Mouse (Mus musculus): ENCODE results near the gene Arhgef17. TPM values are rescaled to one million over a fixed set of nuclear protein-coding genes. Genes with fewer than 3 reads are reported as not detected.

The Arhgef17 gene
- polyA plus RNA-seq, 1 experiment from 2014 or later: 8.2 TPM

DNA sequence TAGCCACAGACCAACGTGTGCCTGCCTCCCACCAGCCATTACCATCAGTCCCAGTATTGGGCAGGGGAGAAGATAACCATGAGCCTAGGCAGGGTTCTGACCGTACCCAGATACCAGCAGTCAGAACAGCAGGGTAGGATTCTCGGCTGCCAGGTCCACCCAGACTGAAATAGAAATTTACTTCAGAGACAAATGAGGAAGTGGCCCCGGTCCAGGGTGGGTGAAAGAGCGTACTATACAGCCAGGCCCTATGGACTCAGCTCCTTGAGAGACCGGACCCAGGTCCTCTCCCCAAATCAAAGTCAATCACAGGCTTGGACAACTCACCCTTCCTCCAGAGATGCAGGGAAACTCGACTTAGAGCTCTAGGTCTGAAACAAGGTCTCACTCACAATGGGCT is 29.2 kb upstream of the Arhgef17 start:
- Histone ChIP-seq H3K4me1 (replicated peaks) (0 out of 2 replicates have a peak, but pooled peaks cover 7% of the 10 kb centered on the region), H3K36me3 (no peaks in the 10 kb centered on the region), H3K27ac (no peak overlapping the region), H3K27me3 (ENCODE audit: insufficient read depth, poor library complexity, severe bottlenecking) (no peaks in the 10 kb centered on the region), H3K4me3 (no peak overlapping the region), H3K9me3 (0 out of 2 replicates have a peak, but pooled peaks cover 2% of the 10 kb centered on the region)
- 81% methylated on average over 7 of the region's 7 CpGs for WGBS
- DNase-seq (ENCODE audit: low spot score): no peak

DNA sequence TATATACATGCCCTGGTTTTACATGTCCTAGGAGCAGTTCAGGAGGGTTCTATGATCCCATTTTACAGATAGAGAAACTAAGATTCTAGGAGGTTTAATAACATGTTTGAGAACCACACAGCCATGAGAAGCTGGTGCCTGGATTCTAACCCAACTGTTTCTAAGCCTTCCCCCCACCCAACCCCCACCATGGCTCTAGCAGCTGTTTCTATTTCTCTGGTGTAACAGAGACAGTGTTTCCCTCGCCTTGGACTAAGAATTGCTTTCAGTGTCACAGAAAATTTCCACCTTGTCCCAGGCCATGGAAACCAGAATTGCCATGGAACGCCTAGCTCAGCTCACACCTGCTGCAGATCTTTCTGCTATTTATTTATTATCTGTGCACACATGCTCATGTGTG is 28.6 kb upstream of the Arhgef17 start:
- H3K4me1 ChIP-seq (replicated peaks): 0 out of 2 replicates have a peak, but pooled peaks cover 7% of the 10 kb centered on the region
- WGBS: 75% methylated on average over 2 of the region's 2 CpGs

DNA sequence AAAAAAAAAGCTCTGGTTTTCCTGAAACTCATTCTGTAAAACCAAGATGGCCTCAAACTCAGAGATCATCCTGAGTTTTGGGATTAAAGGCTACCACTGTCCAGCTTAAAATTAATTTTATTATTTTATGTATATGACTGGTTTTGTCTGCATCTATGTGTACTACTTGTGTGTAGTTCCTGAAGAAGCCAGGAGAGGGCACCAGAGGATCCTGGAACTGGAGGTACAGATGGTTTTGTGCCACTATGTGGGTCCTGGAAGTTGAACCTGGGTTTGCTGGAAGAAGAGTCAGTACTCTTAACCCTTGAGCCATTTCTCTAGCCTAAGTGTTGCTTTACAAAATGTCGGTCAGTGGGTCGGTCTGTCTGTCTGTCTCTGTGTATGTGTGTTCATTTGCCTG is 26.5 kb upstream of the Arhgef17 start:
- Histone ChIP-seq H3K4me1 (replicated peaks) (0 out of 2 replicates have a peak, but pooled peaks cover 1% of the 10 kb centered on the region), H3K9me3 (0 out of 2 replicates have a peak, but pooled peaks cover 2% of the 10 kb centered on the region), H3K27ac (no peak overlapping the region), H3K36me3 (no peaks in the 10 kb centered on the region), H3K4me3 (no peak overlapping the region), H3K27me3 (ENCODE audit: insufficient read depth, poor library complexity, severe bottlenecking) (no peaks in the 10 kb centered on the region)
- no peak for DNase-seq (ENCODE audit: low spot score)
- WGBS: 95% methylated on average over 2 of the region's 2 CpGs

More for the DNA sequence above, 28.6 kb upstream of the Arhgef17 start:
- Histone ChIP-seq H3K27ac (no peak overlapping the region), H3K36me3 (no peaks in the 10 kb centered on the region), H3K9me3 (0 out of 2 replicates have a peak, but pooled peaks cover 2% of the 10 kb centered on the region), H3K27me3 (ENCODE audit: insufficient read depth, poor library complexity, severe bottlenecking) (no peaks in the 10 kb centered on the region), H3K4me3 (no peak overlapping the region)
- DNase-seq (ENCODE audit: low spot score): no peak

DNA sequence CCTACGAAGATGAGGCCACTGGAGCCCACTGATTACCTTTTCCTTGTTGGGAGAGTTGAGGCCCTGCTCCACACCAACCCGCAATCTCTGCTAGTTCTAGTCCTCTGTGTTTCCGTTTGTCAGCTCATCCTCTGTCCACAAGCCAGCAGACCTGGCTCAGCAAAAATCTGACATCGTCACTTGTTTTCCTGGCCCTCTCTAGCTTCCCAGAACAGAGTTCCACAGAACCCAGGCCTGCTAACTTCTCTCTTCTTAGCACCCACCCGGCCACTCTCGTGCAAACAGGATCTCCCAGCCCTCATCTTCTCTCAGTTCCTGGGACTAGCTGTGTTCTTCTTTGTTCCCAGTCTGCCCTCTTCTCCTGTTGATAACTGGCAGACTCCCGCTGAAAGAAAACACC is 20.8 kb upstream of the Arhgef17 start:
- Histone ChIP-seq H3K4me3 (no peak overlapping the region), H3K4me1 (replicated peaks) (peaks cover 20% of the 10 kb centered on the region; the same call in 1 of the 2 replicates), H3K27me3 (ENCODE audit: insufficient read depth, poor library complexity, severe bottlenecking) (no peaks in the 10 kb centered on the region; the same call in 1 of the 2 replicates), H3K9me3 (no peaks in the 10 kb centered on the region), H3K36me3 (no peaks in the 10 kb centered on the region), H3K27ac (0 out of 2 replicates have a peak overlapping the region, but pooled peaks have one; percentile 35)
- 82% methylated on average over 7 of the region's 7 CpGs for WGBS
- DNase-seq (ENCODE audit: low spot score): no peak

DNA sequence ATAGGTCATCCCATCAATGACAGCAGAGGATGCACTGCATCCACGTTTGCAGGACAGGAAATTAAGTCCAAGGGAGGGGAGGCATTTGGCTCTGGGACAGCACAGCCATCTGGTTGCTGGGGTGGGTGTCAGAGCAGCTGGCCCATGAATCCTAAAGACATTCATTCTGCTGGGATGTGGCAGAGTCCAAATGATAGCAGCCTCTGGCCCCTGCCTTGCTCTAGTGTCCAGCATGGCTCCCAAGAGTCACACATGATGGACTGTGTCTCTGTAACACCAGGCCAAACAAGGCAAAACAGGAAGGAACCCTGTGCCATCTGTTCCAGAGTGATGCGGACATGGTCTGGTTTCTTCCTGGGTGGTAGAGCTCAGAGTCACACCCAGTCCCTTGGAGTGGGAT is 20.0 kb upstream of the Arhgef17 start:
- H3K4me1 ChIP-seq (replicated peaks): peaks cover 27% of the 10 kb centered on the region
- H3K27me3 ChIP-seq (ENCODE audit: insufficient read depth, poor library complexity, severe bottlenecking): no peaks in the 10 kb centered on the region; the same call in 1 of the 2 replicates
- no peak overlapping the region for H3K4me3 ChIP-seq
- no peaks in the 10 kb centered on the region for H3K9me3 ChIP-seq
- DNase-seq (ENCODE audit: low spot score): no peak
- H3K36me3 ChIP-seq: no peaks in the 10 kb centered on the region
- H3K27ac ChIP-seq: no peak overlapping the region
- WGBS: 68% methylated on average over 2 of the region's 2 CpGs

DNA sequence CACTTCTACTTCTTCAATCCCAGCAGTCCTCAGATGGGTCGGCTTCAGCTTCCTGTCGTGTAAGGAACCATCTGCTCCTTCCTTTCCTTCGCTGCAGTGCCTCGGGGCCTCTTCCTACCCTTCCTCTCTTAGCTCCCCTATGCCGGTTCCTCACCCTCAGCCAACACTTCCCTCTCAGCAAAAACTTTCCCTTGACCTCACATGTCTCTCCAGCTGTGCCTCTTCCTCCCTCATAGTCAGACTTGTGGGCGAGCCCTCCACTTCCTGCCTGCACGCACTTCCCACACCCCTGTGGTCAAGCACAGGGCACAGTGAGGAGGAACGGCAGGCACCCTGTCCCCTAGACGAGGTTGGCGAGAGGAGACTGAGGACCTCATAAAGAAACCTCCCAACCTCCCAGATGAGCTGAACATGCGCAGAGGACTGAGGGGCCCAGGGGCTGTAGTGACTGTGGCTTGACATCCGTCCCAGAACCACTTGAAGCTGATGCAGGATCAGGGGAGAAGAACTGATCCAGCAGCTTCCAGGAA is 18.6 kb upstream of the Arhgef17 start:
- Histone ChIP-seq H3K36me3 (no peaks in the 10 kb centered on the region), H3K4me3 (no peak overlapping the region), H3K4me1 (replicated peaks) (peaks cover 34% of the 10 kb centered on the region), H3K9me3 (no peaks in the 10 kb centered on the region), H3K27ac (peak overlapping the region; percentile 60), H3K27me3 (ENCODE audit: insufficient read depth, poor library complexity, severe bottlenecking) (no peaks in the 10 kb centered on the region; the same call in 1 of the 2 replicates)
- DNase-seq (ENCODE audit: low spot score): no peak
- WGBS: 66% methylated on average over 12 of the region's 12 CpGs

DNA sequence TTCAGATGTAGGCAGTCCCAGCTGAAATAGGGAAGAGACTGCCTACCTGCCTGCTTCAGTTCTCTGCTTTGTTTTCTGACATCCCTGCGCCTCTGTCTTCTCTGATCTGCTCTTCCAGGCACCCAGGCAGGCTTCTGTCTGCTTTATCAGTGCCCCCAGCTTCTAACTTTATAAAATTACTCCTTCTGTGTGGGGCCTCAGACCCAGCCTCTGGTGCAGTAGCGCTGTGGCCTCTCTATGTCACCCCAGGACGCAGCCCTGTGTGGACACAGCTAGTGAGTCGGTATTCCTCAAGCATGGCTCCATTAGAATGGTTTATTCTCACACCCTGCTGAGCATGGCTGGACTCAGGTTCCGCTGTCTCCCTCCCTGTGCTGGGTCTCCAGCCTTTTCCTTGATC is 18.1 kb upstream of the Arhgef17 start:
- no peaks in the 10 kb centered on the region for H3K36me3 ChIP-seq
- H3K9me3 ChIP-seq: no peaks in the 10 kb centered on the region
- H3K4me3 ChIP-seq: no peak overlapping the region
- DNase-seq (ENCODE audit: low spot score): no peak
- H3K27me3 ChIP-seq (ENCODE audit: insufficient read depth, poor library complexity, severe bottlenecking): no peaks in the 10 kb centered on the region; the same call in 1 of the 2 replicates
- H3K4me1 ChIP-seq (replicated peaks): peaks cover 34% of the 10 kb centered on the region
- H3K27ac ChIP-seq: peak overlapping the region; percentile 60; the same call in 1 of the 2 replicates
- 60% methylated on average over 5 of the region's 5 CpGs for WGBS

DNA sequence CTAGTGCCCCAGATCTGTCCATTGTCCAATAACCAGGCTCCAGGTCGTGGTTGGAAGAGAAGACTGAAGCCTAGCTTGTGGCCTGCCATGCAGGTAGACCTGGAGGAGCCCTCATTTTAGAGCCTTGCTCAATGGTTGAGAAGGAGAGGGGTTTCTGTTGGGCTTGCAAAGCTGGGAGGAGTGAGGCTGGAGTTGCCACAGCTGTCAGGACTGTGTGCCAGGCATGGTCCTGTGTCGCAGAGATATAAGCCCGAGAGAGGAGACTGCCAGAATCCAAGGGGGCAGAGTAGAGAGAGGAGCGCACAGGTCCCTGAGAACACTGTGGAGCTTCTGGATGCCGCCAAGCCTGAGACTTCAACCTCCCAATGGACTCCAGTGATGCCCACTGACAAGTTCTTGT is 12.8 kb upstream of the Arhgef17 start:
- H3K27ac ChIP-seq: 0 out of 2 replicates have a peak overlapping the region, but pooled peaks have one; percentile 73
- WGBS: 89% methylated on average over 5 of the region's 5 CpGs
- peaks cover 8% of the 10 kb centered on the region; the same call in 1 of the 2 replicates for H3K27me3 ChIP-seq (ENCODE audit: insufficient read depth, poor library complexity, severe bottlenecking)
- H3K4me1 ChIP-seq (replicated peaks): peaks cover 49% of the 10 kb centered on the region
- no peak overlapping the region for H3K4me3 ChIP-seq
- DNase-seq (ENCODE audit: low spot score): no peak
- no peaks in the 10 kb centered on the region for H3K9me3 ChIP-seq
- H3K36me3 ChIP-seq: no peaks in the 10 kb centered on the region

DNA sequence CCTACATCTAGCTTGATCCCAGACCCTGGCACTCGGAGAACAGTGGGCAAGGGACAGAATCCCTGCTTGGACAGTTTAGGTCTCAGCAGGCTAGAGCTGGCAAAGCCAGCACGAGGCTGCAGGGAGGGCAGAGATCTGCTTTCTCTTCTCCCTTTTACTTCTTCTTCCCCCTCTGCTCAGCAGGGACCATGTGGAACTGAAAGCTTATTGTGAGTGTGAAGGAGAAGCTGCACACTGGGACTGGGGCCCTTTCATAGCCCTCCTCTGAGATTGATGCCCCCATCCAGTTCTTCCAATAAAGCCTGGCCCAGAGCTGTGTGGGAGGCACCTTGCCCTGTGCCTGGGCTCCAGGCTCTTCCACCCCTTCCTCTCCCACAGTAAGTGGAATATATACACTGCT is 12.4 kb upstream of the Arhgef17 start:
- no peaks in the 10 kb centered on the region for H3K36me3 ChIP-seq
- peak overlapping the region; percentile 73; the same call in 1 of the 2 replicates for H3K27ac ChIP-seq

DNA sequence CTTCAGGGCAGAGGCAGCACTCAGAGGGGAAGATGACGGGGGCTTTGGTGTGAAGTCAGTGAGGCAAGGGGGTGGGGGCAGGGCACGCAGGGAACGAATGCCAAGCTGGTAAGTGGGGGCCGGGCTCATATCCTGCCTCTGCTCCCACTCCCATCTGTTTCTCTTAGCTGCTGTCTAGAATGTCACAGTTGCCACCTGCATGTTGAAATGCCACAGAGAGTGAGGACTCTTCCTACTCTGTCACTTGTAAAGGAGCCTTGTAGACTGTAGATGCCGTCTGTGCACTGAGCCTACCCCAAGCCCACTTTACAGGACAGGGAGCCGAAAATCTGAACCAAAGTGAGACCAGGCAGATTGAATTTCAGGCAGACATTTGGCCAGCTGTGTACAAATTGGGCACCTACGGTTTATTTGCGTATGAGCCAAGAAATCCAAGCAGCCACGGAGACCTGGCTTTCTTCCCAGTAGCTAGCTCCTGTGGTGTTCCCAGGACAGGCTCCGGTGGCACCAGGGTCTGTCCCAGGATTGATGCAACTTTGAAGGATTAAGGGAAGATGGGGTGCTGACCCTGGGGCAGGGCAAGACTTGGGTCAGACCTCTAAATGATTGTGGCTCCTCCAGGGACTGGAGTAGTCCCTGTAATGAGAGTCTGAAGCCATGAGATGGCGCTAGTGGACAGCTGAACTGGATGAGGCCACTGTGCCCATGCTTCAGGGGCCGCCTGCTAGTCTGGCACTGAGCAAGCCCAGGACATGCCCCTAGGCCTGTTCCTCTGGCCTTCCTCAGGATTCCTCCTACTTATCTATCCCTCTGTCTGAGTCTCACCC is 11.1 kb upstream of the Arhgef17 start:
- no peaks in the 10 kb centered on the region for H3K36me3 ChIP-seq
- no peaks in the 10 kb centered on the region for H3K9me3 ChIP-seq
- H3K27ac ChIP-seq: peak overlapping the region; percentile 73
- DNase-seq (ENCODE audit: low spot score): peak; percentile 74
- H3K4me3 ChIP-seq: no peak overlapping the region
- WGBS: 54% methylated on average over 12 of the region's 12 CpGs
- H3K27me3 ChIP-seq (ENCODE audit: insufficient read depth, poor library complexity, severe bottlenecking): peaks cover 8% of the 10 kb centered on the region; the same call in 1 of the 2 replicates
- peaks cover 49% of the 10 kb centered on the region for H3K4me1 ChIP-seq (replicated peaks)

More for the DNA sequence above, 12.4 kb upstream of the Arhgef17 start:
- Histone ChIP-seq H3K9me3 (no peaks in the 10 kb centered on the region), H3K27me3 (ENCODE audit: insufficient read depth, poor library complexity, severe bottlenecking) (peaks cover 8% of the 10 kb centered on the region; the same call in 1 of the 2 replicates), H3K4me1 (replicated peaks) (peaks cover 49% of the 10 kb centered on the region), H3K4me3 (no peak overlapping the region)
- no peak for DNase-seq (ENCODE audit: low spot score)
- WGBS: 56% methylated on average over 2 of the region's 2 CpGs

DNA sequence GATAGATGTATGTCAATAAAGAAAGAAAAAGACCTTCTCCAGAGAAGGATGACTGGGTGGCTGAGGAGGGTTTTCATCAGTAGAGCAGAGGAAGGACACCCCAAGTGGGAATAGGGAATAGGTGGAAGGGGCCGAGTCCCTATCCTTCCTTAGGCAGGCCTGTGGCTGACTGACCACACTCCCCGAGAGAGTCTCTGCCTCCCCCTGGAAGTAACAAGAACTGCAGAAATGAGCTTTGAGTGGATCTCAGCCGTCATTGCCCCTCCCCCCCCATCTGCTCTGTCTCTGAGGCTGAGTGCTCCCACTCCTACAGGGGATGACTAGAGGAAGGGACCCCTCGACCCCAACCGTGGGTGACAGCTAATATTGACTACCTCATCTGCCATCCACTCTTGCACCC is 9.3 kb upstream of the Arhgef17 start:
- Histone ChIP-seq H3K9me3 (no peaks in the 10 kb centered on the region), H3K4me1 (replicated peaks) (peaks cover 34% of the 10 kb centered on the region), H3K36me3 (no peaks in the 10 kb centered on the region), H3K27ac (peak overlapping the region; percentile 2; the same call in 1 of the 2 replicates), H3K27me3 (ENCODE audit: insufficient read depth, poor library complexity, severe bottlenecking) (peaks cover 8% of the 10 kb centered on the region; the same call in 1 of the 2 replicates), H3K4me3 (no peak overlapping the region)
- 44% methylated on average over 5 of the region's 5 CpGs for WGBS
- no peak for DNase-seq (ENCODE audit: low spot score)

DNA sequence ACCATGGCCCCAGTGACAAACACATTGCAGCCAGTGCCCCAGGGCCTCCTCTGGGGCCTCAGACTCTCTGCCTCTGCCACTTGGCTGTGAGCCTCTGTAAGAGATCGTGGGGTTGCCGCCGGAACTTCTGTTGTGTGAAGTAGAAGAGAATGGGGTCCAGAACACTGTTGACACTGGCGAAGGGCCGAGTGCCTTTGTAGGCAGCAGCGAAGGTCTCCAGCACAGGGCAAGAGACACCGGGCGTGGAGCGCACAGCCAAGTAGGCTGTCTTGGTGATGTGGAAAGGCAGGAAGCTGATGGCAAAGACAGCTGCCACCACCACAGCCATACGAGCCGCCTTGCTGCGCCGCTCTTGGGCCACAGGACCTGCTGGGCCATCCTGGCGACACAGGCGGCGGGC is 6.2 kb upstream of the Arhgef17 start:
- H3K9me3 ChIP-seq: no peaks in the 10 kb centered on the region
- no peak for DNase-seq (ENCODE audit: low spot score)
- peaks cover 11% of the 10 kb centered on the region; the same call in 1 of the 2 replicates for H3K27me3 ChIP-seq (ENCODE audit: insufficient read depth, poor library complexity, severe bottlenecking)
- H3K4me3 ChIP-seq: no peak overlapping the region
- no peaks in the 10 kb centered on the region for H3K36me3 ChIP-seq
- H3K27ac ChIP-seq: no peak overlapping the region
- WGBS: 87% methylated on average over 16 of the region's 16 CpGs
- peaks cover 25% of the 10 kb centered on the region for H3K4me1 ChIP-seq (replicated peaks)

DNA sequence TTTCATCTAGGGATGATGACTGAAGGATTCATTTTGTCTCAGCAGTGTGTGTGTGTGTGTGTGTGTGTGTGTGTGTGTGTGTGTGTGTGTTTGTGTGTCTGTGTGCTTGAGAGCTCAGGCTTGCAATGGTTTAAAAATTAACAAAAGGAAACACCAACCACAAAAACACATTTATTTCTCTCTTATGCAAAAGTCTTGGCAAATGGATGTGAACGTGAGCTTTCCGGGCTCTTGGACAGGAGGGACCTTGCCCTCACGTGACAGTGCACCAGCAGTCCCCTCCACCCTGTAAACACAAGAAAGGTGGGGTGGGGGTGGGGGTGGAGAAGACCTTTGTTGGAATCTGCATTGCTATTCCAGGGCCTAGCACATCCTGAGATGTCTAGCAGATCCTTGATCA is 5.6 kb upstream of the Arhgef17 start:
- Histone ChIP-seq H3K4me3 (no peak overlapping the region), H3K9me3 (no peaks in the 10 kb centered on the region), H3K4me1 (replicated peaks) (peaks cover 25% of the 10 kb centered on the region; the same call in 1 of the 2 replicates), H3K27me3 (ENCODE audit: insufficient read depth, poor library complexity, severe bottlenecking) (peaks cover 11% of the 10 kb centered on the region; the same call in 1 of the 2 replicates), H3K27ac (no peak overlapping the region), H3K36me3 (no peaks in the 10 kb centered on the region)
- no peak for DNase-seq (ENCODE audit: low spot score)
- WGBS: 84% methylated on average over 3 of the region's 3 CpGs

All from hindbrain, embryonic 10.5 days (tissue).